Mouse (Mus musculus): Measurements from ENCODE around the gene Gm20388.

The Gm20388 gene

GRCm38 (mm10) chr8:121899180-121900044 is 1988.8 kb downstream of the Gm20388 start:
- DNase-seq (ENCODE audit: low spot score) = no peak

GRCm38 (mm10) chr8:121901498-121902236 is 1991.0 kb downstream of the Gm20388 start:
- peak; percentile 79 for DNase-seq (ENCODE audit: low spot score)

GRCm38 (mm10) chr8:121903977-121904376 is 1993.3 kb downstream of the Gm20388 start:
- peak; percentile 65 for DNase-seq (ENCODE audit: low spot score)

GRCm38 (mm10) chr8:121904999-121905398 is 1994.4 kb downstream of the Gm20388 start:
- DNase-seq (ENCODE audit: low spot score) = no peak

- no peak for DNase-seq (ENCODE audit: low spot score)
Observed at GRCm38 (mm10) chr8:121905420-121905819, 1994.8 kb downstream of the Gm20388 start.

GRCm38 (mm10) chr8:121905864-121906263 is 1995.2 kb downstream of the Gm20388 start:
- DNase-seq (ENCODE audit: low spot score) = no peak

- peak; percentile 60 for DNase-seq (ENCODE audit: low spot score)
Observed at GRCm38 (mm10) chr8:121906542-121907512, 1996.2 kb downstream of the Gm20388 start.

- peak; percentile 97 for DNase-seq (ENCODE audit: low spot score)
Observed at GRCm38 (mm10) chr8:121907587-121908248, 1997.1 kb downstream of the Gm20388 start, which contains the start of gene Slc7a5. TSS of gene Slc7a5 (minus strand) at chr8:121907694.

GRCm38 (mm10) chr8:121908378-121909147 is 1997.9 kb downstream of the Gm20388 start:
- DNase-seq (ENCODE audit: low spot score) = peak; percentile 51

GRCm38 (mm10) chr8:121909148-121909541 is 1998.5 kb downstream of the Gm20388 start:
- DNase-seq (ENCODE audit: low spot score) = no peak

GRCm38 (mm10) chr8:121909663-121910062 is 1999.0 kb downstream of the Gm20388 start:
- DNase-seq (ENCODE audit: low spot score) = peak; percentile 93

- no peak for DNase-seq (ENCODE audit: low spot score)
Observed at GRCm38 (mm10) chr8:121911400-121911799, 2000.8 kb downstream of the Gm20388 start.

- no peak for DNase-seq (ENCODE audit: low spot score)
Observed at GRCm38 (mm10) chr8:121911987-121912386, 2001.3 kb downstream of the Gm20388 start.

GRCm38 (mm10) chr8:121912831-121913230 is 2002.2 kb downstream of the Gm20388 start:
- DNase-seq (ENCODE audit: low spot score) = no peak

- no peak for DNase-seq (ENCODE audit: low spot score)
Observed at GRCm38 (mm10) chr8:121913378-121913777, 2002.7 kb downstream of the Gm20388 start.

GRCm38 (mm10) chr8:121919158-121919557 is 2008.5 kb downstream of the Gm20388 start:
- DNase-seq (ENCODE audit: low spot score) = no peak

GRCm38 (mm10) chr8:121919731-121920130 is 2009.1 kb downstream of the Gm20388 start:
- DNase-seq (ENCODE audit: low spot score) = no peak

GRCm38 (mm10) chr8:121921582-121921981 is 2010.9 kb downstream of the Gm20388 start:
- no peak for DNase-seq (ENCODE audit: low spot score)

GRCm38 (mm10) chr8:121922101-121922500 is 2011.5 kb downstream of the Gm20388 start:
- no peak for DNase-seq (ENCODE audit: low spot score)

GRCm38 (mm10) chr8:121924681-121925080 is 2014.0 kb downstream of the Gm20388 start:
- no peak for DNase-seq (ENCODE audit: low spot score)

All from MN1 (cell line).